Mouse (Mus musculus) fibroblast of lung, adult 2 months (primary cell): Measurements from ENCODE around the gene B4galt2.

Experiments used
- DNase-seq: peaks from one replicate; pipeline ENCODE4 v3.0.0-alpha.2; 2011; ENCODE audit warnings: low read depth

Gene B4galt2

GRCm38 (mm10) chr4:117908834-117909453 is 25.7 kb upstream of the B4galt2 start:
- DNase-seq = no peak

- no peak for DNase-seq
These were observed 22.9 kb upstream of the B4galt2 start for GRCm38 (mm10) chr4:117906196-117906595.

- no peak for DNase-seq
These were observed 21.5 kb upstream of the B4galt2 start for GRCm38 (mm10) chr4:117904761-117905160.

GRCm38 (mm10) chr4:117904094-117904493 is 20.8 kb upstream of the B4galt2 start:
- no peak for DNase-seq

DNA sequence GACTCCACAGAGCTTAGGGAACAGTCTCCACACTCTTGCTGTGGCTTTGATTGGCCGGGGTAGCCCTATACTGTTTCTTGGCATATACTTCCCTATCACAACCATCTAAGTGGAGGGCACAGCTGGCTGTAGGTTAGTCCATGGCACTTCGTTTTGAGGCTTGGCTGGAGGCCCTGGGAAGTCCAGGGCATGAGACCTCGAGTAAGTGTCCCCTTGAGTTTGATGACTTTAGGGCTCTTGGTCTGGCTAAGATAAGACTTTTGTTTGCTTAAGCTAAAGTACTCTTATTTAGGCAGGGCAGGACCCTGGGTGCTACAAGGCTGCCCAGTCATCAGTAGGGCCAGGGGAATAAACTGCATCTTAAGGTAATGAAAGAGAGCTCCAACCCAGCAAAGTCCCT is 14.8 kb upstream of the B4galt2 start:
- DNase-seq = no peak

DNA sequence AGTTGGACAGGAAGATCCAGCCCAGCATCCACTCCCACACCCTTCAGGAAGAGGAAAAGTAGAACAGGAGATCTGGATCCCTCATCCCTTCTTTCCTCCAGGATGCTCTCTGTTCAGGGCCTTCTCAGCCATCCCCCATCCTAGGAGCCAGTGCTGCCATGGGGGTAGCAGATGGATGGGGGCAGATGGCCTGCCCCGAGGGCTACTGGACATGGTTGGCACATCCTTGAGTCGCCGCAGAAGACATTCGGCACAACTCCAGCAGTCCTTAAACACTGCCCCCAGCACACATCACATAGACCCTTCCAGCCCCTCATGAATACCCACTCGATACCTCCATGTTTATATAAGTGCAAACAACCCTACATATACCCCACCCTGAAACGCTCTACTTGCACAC is 12.7 kb upstream of the B4galt2 start:
- no peak for DNase-seq

GRCm38 (mm10) chr4:117895339-117895738 is 12.1 kb upstream of the B4galt2 start:
- no peak for DNase-seq

DNA sequence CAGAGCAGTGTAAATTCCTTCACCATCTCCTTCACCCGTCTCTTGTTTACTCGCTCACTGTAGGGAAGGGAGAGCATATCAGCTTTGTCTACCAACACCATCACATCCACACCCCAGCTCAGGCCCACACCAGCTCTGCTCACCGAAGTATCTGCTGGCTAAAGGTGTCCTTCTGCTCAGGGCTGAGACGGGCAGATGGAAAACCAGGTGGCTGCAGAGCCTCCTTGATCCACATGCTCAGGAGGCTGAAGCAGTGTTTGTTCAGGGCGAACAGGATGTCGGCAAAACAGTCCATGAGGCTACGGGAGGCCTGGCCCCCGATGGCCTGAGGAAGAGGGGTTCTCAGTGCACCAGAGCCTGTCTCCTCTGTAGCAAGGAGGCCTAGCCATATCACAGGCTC is 11.3 kb upstream of the B4galt2 start:
- no peak for DNase-seq

DNA sequence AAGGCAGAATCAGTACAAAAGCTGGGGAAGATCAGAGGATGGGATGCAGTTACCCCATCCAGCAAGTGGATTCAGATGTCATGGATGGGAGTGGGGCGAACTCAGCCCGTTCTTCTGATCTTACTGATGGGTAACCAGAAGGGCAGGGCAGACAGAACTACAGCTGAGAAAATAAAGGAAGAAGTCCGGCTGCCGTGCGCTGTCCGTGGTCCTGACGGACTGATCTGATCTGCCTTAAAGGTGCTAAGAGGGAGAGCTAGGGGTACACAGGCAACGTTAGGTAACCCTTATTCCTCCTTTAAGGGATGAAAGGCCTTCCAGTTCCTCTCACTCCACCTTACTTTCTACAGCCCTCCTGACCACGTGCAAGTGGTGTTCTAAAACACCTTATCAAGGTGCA is 10.1 kb upstream of the B4galt2 start:
- no peak for DNase-seq

DNA sequence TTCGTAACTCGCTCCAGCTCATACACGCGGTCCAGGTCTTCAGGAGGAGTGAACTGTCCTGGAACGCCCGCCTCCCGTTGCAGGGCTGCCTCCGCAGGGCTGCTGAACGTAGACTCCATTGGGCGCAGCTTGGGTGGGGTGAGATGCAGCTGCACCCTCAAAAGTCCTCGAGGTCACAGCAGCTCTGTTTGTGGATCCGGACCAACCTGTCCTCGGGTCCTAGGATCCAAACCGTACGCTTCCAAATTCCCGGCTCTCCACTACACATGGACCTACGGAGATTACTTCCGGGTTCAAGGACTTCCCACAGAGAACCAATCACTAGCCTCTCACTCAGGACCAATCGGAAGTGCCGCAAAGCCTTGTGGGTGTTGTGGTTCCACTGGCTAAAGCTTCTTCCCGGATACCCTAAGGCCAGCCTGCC is 8.5 kb upstream of the B4galt2 start, which contains the start of gene Dph2:
TSS of gene Dph2 (minus strand) at position 295 of the 424 bp plus-strand sequence.
- DNase-seq = peak; percentile 70

GRCm38 (mm10) chr4:117890750-117891149 is 7.5 kb upstream of the B4galt2 start:
- no peak for DNase-seq

- no peak for DNase-seq
These were observed 6.7 kb upstream of the B4galt2 start for GRCm38 (mm10) chr4:117890031-117890430.

DNA sequence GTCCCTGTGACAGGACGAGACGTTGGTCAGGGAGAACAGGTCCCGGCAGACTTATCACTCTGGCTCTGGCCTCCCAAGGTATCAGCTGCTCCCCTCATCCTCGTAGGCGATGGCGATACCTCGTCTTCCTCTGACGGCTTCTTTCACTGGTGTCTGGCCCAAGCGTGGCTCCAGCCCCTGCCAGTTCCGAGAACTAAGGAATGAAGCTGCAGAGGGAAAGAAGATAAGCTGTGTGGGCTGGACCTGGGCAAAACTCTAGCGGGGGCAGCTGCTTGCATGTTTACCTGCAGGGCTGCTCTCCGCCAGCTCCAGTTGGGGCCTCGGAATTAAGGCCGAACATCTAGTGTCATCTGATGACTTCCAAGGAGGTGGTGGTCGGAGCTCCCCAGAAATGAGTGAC is 6.2 kb upstream of the B4galt2 start:
- DNase-seq = no peak

- DNase-seq = no peak
These were observed 4.6 kb upstream of the B4galt2 start for GRCm38 (mm10) chr4:117887920-117888319.

DNA sequence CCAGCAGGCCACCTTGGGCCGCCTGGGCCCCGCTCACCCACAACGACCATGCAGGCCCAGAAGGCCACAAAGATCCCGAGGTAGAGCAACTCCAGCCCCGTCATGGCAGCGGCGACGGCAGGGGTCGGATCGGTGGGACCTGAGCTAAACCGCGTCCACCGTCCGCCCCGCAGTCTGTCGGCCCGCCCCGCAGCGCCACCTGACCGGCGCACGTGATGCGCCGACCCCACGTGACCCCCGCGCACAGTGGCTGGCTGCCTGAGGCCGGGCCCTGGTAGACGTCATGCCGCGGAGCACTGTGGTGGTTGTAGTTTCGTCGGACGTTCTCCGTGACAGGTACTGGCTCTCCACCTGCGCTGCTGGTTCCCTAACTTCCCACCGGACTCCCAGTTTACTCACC is 3.8 kb upstream of the B4galt2 start, which contains the start of gene Atp6v0b:
TSS of gene Atp6v0b (minus strand) at position 201 of the 400 bp plus-strand sequence.
- DNase-seq = peak; percentile 48

- DNase-seq = no peak
These were observed 3.4 kb upstream of the B4galt2 start for GRCm38 (mm10) chr4:117886644-117887043.

DNA sequence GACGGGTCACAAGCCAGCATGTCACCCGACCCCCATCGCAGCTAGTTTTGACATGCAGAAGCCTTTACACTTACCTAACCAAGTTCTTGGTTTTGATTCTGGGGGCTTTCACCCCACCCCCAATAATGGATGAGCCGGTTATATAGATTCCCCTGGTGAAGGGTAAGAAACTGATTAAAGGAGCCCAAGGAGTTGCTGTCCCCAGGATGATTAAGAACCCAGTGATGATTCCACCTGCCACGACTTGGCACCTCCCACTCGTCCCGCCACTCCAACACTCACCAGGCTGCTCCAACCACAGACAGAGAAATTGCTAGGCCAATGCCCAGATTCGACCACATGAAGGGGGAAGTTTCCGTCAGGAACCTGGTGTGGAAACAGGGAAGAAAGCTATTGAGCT is 2.7 kb upstream of the B4galt2 start:
- DNase-seq = no peak

DNA sequence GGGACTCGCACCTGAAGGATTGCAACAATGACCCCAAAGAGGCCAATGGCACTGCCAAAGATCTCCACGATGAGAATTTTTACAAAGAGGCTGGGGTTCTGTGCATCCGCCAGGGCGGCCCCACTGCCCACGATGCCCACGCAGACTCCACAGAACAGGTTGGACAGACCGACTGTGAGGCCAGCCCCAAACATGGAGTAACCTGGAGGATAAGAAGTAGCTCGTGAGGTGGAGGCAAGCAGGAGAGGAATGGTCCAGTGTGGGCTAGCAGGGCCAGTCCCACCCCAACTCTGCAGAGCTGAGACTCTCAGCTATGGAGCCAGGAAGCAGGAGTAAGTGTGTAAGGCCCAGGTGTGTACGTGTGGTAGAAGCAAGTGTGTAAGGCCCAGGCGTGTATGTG is 1.8 kb upstream of the B4galt2 start:
- DNase-seq = no peak

GRCm38 (mm10) chr4:117884146-117884545 is 859 bp upstream of the B4galt2 start:
- DNase-seq = no peak

- DNase-seq = no peak
These were observed 4.6 kb downstream of the B4galt2 start for GRCm38 (mm10) chr4:117878703-117879102.

- no peak for DNase-seq
These were observed 5.0 kb downstream of the B4galt2 start for GRCm38 (mm10) chr4:117878301-117878700.

DNA sequence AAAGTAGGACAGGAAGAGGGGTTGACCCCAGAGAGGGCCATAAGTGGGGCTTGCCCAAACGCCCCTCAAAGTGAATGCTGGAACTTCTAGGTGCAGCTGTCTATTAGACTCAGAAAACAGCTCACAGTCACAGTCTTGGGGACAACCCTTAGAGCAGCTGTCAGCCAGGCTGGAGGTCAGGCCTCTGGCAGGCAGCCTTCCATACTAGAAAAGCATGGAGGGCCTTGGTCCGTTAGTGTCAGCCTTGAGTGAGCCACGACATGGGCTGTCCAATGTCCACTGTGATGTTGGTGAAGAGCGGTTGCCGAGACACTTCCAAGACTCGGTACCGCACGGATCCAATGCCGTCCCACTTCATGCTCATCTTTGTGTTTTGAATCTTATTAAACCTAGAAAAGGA is 9.7 kb downstream of the B4galt2 start:
- DNase-seq = no peak

DNA sequence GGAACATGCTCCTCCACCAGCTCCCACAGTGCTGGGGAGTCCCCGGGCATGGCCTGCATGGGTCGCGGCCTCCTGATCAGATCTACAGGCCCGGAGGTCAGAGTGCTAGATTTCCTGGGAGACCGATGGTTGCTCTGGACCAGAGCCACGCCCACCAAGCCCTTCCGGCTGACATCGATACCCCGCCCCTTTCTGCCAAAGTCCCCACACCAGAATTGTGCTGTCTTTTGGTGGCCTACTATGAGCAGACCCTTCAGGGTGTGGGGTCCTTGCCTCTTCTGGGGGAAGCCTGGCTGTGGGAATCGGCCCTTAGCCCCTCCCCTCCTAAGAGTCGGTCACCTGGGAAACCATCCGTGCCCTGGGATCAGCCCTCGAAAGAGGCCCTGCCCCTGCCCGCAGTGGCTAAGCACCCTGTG is 10.8 kb downstream of the B4galt2 start, which contains the start of gene Ccdc24:
TSS of gene Ccdc24 (minus strand) at position 87 of the 416 bp plus-strand sequence.
- DNase-seq = no peak

DNA sequence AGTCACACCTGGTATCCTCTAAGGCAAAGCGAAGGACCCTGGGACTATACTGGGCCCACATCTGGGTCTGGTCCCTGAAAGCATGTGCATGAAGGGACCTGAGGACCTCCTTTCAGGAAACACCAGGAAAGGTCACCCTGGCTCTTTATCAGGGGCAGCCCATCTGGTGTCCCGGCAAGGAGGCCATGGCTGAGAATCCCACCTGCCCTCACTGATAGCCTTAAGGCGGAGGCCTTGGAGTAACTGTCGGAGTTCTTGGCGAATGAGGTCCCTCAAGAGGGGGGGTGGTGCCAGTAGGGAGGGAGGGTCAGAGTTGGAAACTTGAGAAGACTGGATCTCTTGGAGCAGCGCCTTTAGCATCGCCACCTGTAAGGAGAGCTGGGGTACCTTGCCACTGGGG is 11.5 kb downstream of the B4galt2 start:
- no peak for DNase-seq
